Mouse (Mus musculus) small intestine, adult 2 months (tissue): Measurements from ENCODE around the gene Cep68.

Experiments used
- CTCF ChIP-seq: fragments of 200-500 bp; IDR thresholded peaks from 2 replicates; pipeline ENCODE4 v1.5.1; 2012; ENCODE audit warnings: low read depth, mild to moderate bottlenecking, control low read depth, inconsistent platforms, low read length, moderate library complexity, mixed read lengths; ENCODE audit not compliant: insufficient replicate concordance, insufficient read length; ENCODE audit errors: extremely low read depth
- POLR2A ChIP-seq: fragments of 200-500 bp; IDR thresholded peaks from 2 replicates; pipeline ENCODE4 v1.6.1; 2012; ENCODE audit warnings: low read depth, mild to moderate bottlenecking, control low read depth, inconsistent platforms, low read length, moderate library complexity

- TF ChIP-seq POLR2A (no peak), CTCF (no peak)
These were observed 1.9 kb downstream of the Cep68 start for GRCm38 (mm10) chr11:20247146-20247855.
